Mouse (Mus musculus) lung, adult 10 weeks (tissue): ENCODE results near the gene Btbd9. TPM values are rescaled to one million over a fixed set of nuclear protein-coding genes. Genes with fewer than 3 reads are reported as not detected.

ENCODE experiments used
- polyA plus RNA-seq: library from polyadenylated mRNA; stranded (reverse); fragments of 350-450 nt; fragmentation: Illumina TruSeq; extraction: RNeasy Lipid Tissue Mini Kit (QIAGEN cat#74804); gene quantifications from one replicate; pipeline ENCODE4 v1.2.3, GENCODE M21; 2014; ENCODE audit warnings: low read depth, low replicate concordance; ENCODE audit not compliant: insufficient read depth

Gene Btbd9
- 6.9 TPM for polyA plus RNA-seq

DNA sequence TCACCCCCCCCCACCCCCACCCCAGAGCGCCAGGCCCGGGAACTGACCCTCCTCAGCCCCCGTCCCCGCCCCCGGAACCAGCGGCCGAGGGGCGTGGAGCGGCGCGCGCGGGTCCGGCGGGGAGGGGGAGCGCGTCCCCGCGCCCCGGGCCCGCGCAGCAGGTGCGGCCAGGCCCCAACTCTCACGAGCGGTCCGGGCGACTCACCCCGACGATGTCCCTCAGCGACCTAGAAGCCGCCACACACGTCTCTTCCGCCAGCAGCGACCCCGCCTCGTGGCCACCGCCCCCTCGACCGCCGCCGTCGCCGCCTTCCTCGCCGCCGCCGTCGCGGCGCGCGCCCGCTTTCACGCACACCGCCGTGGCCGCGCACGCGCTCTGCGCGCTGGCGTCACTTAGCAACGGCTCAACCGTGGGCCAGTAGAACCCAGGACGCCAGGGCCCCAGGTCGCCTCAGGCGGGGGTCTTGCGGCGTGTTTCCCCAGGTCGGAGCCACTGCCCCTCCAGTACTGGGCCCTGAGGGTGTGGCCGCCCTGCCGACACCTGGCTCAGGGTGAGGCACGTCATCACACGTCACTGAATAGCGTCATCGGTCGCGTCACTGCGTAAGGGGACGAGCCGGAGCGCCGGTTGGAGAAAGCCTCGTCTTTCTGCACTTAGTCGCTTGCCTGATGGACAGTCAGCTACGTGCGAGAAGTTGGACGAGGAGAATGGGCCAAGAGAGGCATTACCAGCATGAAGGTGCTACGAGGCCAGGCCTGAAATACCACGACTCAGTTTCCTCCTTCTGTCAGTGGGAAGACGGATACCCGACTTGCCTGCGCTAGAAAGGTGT, at the start of gene Btbd9:
TSS of gene Btbd9 (minus strand) at position 548 of the 833 bp plus-strand sequence.

DNA sequence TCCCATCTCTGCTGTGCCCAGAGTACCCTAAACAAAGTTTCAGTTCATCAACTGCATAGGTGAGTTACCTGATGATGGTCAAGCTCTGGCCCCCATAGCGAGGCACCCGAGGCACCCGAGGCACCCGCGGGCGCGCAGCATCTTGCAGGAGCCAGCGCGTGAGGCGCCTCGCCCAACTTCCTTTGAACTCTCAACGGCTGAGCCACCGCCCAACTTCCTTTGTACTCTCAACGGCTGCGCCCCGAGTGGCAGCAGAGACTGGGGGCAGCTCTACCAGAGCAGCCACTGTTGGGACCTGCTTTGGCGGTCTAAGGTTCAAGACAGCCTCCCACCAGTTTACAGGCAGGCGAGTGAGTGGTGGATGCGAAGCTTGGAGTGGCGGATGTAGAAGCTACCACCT, 47.8 kb upstream of the Btbd9 start, which contains the start of gene Dnah8:
TSS of gene Dnah8 (plus strand) at position 223 of the 400 bp plus-strand sequence.

Other genes starting within 250 kb of the Btbd9 start
- gene Dnah8, start 47.9 kb upstream of the Btbd9 start, polyA plus RNA-seq: 5.2 TPM
- gene Glo1, start 50.4 kb upstream of the Btbd9 start, polyA plus RNA-seq: 78.9 TPM